Comparison of ENCODE assay signal across 20 mouse cellular contexts in the genomic region with DNA sequence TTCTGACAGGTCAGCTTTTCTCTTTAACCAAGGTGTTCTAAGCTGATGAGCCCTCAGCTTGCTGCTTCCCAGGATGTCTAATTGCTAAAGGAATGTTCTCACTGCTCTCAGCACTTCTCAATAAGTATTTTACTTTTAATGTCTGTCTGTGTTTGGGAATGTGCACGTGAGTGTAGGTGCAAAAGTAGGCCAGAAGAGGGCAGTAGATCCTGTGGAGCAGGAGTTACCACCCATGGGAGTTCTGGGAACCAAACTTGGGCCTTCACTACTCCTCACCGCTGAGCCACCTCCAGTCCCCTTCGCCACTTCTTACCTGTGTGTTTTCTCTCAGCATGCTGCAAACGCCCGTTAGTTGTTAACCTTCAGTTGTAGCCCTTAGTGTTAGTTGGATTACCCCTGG. TPM values are rescaled to one million over a fixed set of nuclear protein-coding genes. Genes with fewer than 3 reads are reported as not detected.
DNase-seq lines count a peak whose midpoint lies in the region; ATAC-seq and TF ChIP-seq lines count a peak whose summit lies in the region.
"Had no signal": no experiment of that assay in that cellular context is flagged by ENCODE, and none has a peak within 500 bp of the region (broad histone marks: within the 10 kb centered on the region; RNA-seq: fewer than 3 reads in every experiment).

No protein-coding gene starts in this region.

- DNase-seq in forebrain, postnatal 0 days = no peak
- no peak for DNase-seq in forebrain, embryonic 11.5 days (ENCODE audit: low spot score)
- DNase-seq in kidney, adult 8-10 months = no peak
- no peak for DNase-seq in lung, embryonic 14.5 days
- DNase-seq in lung, postnatal 25 days (ENCODE audit: low spot score) = no peak
- DNase-seq in ES-CJ7 (ENCODE audit: low read depth, low spot score) = peak; percentile 37
- no peak for DNase-seq in cerebellum, postnatal 14 days
- DNase-seq: cerebellum, adult 2 months; cerebellum, postnatal 36 days; thymus, adult 18-20 months had no signal

- H3K27me3 ChIP-seq in forebrain, postnatal 0 days (ENCODE audit: insufficient read depth, low read length) = no peaks in the 10 kb centered on the region
- no peaks in the 10 kb centered on the region for H3K27me3 ChIP-seq in forebrain, embryonic 11.5 days (ENCODE audit: control insufficient read depth, insufficient read depth, low read length)
- no peaks in the 10 kb centered on the region for H3K27me3 ChIP-seq in kidney, embryonic 15.5 days
- H3K27me3 ChIP-seq in lung, embryonic 14.5 days (ENCODE audit: insufficient read depth, low read length) = no peaks in the 10 kb centered on the region
- H3K27me3 ChIP-seq: embryonic facial prominence, embryonic 13.5 days; forebrain, embryonic 13.5 days; liver, embryonic 12.5 days had no signal

- no peaks in the 10 kb centered on the region for H3K4me1 ChIP-seq in forebrain, postnatal 0 days (ENCODE audit: insufficient read depth)
- H3K4me1 ChIP-seq in forebrain, embryonic 11.5 days (replicated peaks; ENCODE audit: control insufficient read depth, insufficient read depth, low read length) = no peaks in the 10 kb centered on the region
- peaks cover 12% of the 10 kb centered on the region for H3K4me1 ChIP-seq in kidney, embryonic 15.5 days
- H3K4me1 ChIP-seq in lung, embryonic 14.5 days (ENCODE audit: insufficient read depth) = no peaks in the 10 kb centered on the region
- H3K4me1 ChIP-seq: forebrain, embryonic 13.5 days had no signal

- H3K36me3 ChIP-seq in forebrain, postnatal 0 days (ENCODE audit: insufficient read depth) = no peaks in the 10 kb centered on the region
- H3K36me3 ChIP-seq in forebrain, embryonic 11.5 days (ENCODE audit: control insufficient read depth, insufficient read depth, low read length) = no peaks in the 10 kb centered on the region
- H3K36me3 ChIP-seq in kidney, embryonic 15.5 days = peaks cover 40% of the 10 kb centered on the region
- peaks cover 32% of the 10 kb centered on the region for H3K36me3 ChIP-seq in lung, embryonic 14.5 days (ENCODE audit: insufficient read depth)
- H3K36me3 ChIP-seq: G1E had no signal

- H3K9me3 ChIP-seq in forebrain, postnatal 0 days (ENCODE audit: low read length) = no peaks in the 10 kb centered on the region
- H3K9me3 ChIP-seq in forebrain, embryonic 11.5 days (ENCODE audit: control insufficient read depth, low read length) = no peaks in the 10 kb centered on the region
- no peaks in the 10 kb centered on the region; the same call in 1 of the 2 replicates for H3K9me3 ChIP-seq in kidney, embryonic 15.5 days (replicated peaks)
- no peaks in the 10 kb centered on the region for H3K9me3 ChIP-seq in lung, embryonic 14.5 days (ENCODE audit: low read depth, low read length)
- H3K9me3 ChIP-seq: embryonic facial prominence, embryonic 13.5 days; forebrain, embryonic 13.5 days; liver, embryonic 12.5 days; lung, embryonic 15.5 days; midbrain, embryonic 10.5 days had no signal

- H3K4me2 ChIP-seq in forebrain, postnatal 0 days (ENCODE audit: low read depth) = no peak overlapping the region
- H3K4me2 ChIP-seq in forebrain, embryonic 11.5 days (ENCODE audit: low read depth, low read length, severe bottlenecking) = no peak overlapping the region
- no peak overlapping the region for H3K4me2 ChIP-seq in kidney, embryonic 15.5 days
- H3K4me2 ChIP-seq in lung, embryonic 14.5 days = no peak overlapping the region
- H3K4me2 ChIP-seq: embryonic facial prominence, embryonic 13.5 days; forebrain, embryonic 13.5 days; liver, embryonic 12.5 days; lung, embryonic 15.5 days had no signal

- no peak overlapping the region for H3K4me3 ChIP-seq in forebrain, postnatal 0 days (ENCODE audit: low read depth, low read length)
- H3K4me3 ChIP-seq in forebrain, embryonic 11.5 days (ENCODE audit: low read depth, low read length) = no peak overlapping the region
- no peak overlapping the region for H3K4me3 ChIP-seq in kidney, embryonic 15.5 days (replicated peaks)
- no peak overlapping the region for H3K4me3 ChIP-seq in lung, embryonic 14.5 days (ENCODE audit: low read depth, low read length)
- H3K4me3 ChIP-seq: embryonic facial prominence, embryonic 13.5 days; erythroblast, embryonic 14.5 days; forebrain, embryonic 13.5 days; gastrocnemius, adult 2 months; hindbrain, embryonic 10.5 days; liver, embryonic 12.5 days; lung, embryonic 15.5 days; midbrain, embryonic 10.5 days had no signal

- H3K27ac ChIP-seq in forebrain, postnatal 0 days (ENCODE audit: low read depth, low read length) = no peak overlapping the region
- no peak overlapping the region for H3K27ac ChIP-seq in forebrain, embryonic 11.5 days (ENCODE audit: low read depth, low read length)
- peak overlapping the region; percentile 33 for H3K27ac ChIP-seq in kidney, embryonic 15.5 days
- H3K27ac ChIP-seq in lung, embryonic 14.5 days (ENCODE audit: low read depth) = no peak overlapping the region
- H3K27ac ChIP-seq: embryonic facial prominence, embryonic 13.5 days; forebrain, embryonic 13.5 days; gastrocnemius, adult 2 months; hindbrain, embryonic 10.5 days; liver, embryonic 12.5 days; lung, embryonic 15.5 days; midbrain, embryonic 10.5 days had no signal

- ATAC-seq in forebrain, postnatal 0 days = no peak
- ATAC-seq in forebrain, embryonic 11.5 days (replicated peaks; ENCODE audit: low FRiP score) = no peak
- no peak for ATAC-seq in kidney, embryonic 15.5 days (replicated peaks; ENCODE audit: low FRiP score)
- no peak for ATAC-seq in lung, embryonic 14.5 days (ENCODE audit: insufficient read depth)
- ATAC-seq: forebrain, embryonic 13.5 days; liver, embryonic 12.5 days had no signal

- WGBS in forebrain, postnatal 0 days = 97% methylated on average over 5 of the region's 5 CpGs
- WGBS in forebrain, embryonic 11.5 days = 95% methylated on average over 5 of the region's 5 CpGs
- 94% methylated on average over 5 of the region's 5 CpGs for WGBS in kidney, embryonic 15.5 days
- 95% methylated on average over 5 of the region's 5 CpGs for WGBS in lung, embryonic 14.5 days

- no peak overlapping the region for H3K9ac ChIP-seq in forebrain, postnatal 0 days
- no peak overlapping the region for H3K9ac ChIP-seq in forebrain, embryonic 11.5 days (ENCODE audit: low read length)
- no peak overlapping the region for H3K9ac ChIP-seq in kidney, embryonic 15.5 days
- no peak overlapping the region for H3K9ac ChIP-seq in lung, embryonic 14.5 days
- H3K9ac ChIP-seq: embryonic facial prominence, embryonic 13.5 days; forebrain, embryonic 13.5 days; liver, embryonic 12.5 days; lung, embryonic 15.5 days had no signal

- 0 out of 2 replicates have a peak, but pooled peaks have one; percentile 16 for TF ChIP-seq CTCF in forebrain, postnatal 0 days (IDR thresholded peaks at IDR 0.05; ENCODE audit: low read depth)
- peak; percentile 27; the same call in 1 of the 2 replicates for TF ChIP-seq CTCF in lung, embryonic 14.5 days (IDR thresholded peaks at IDR 0.05; ENCODE audit: low read depth)

RNA-seq across cellular contexts. Expression of a gene that starts 25.1 kb away (rescaled TPM):
- total RNA-seq in forebrain, postnatal 0 days (2014; rRNA removed) = 17.3 and 26.8 TPM in 2 replicates
- polyA plus RNA-seq in forebrain, postnatal 0 days (2015; fragmentation: Nextera tagmentation; extraction: Ambion mirVana) = 18.5 and 18.6 TPM in 2 replicates
- polyA plus RNA-seq in forebrain, embryonic 11.5 days (2014; fragmentation: Nextera tagmentation; extraction: Ambion mirVana) = 45.2 and 46.6 TPM in 2 replicates
- 104 and 128 TPM in 2 replicates for polyA plus RNA-seq in kidney, embryonic 15.5 days (2015; fragmentation: Nextera tagmentation; extraction: Ambion mirVana)
- 111 and 117 TPM in 2 replicates for polyA plus RNA-seq in lung, embryonic 14.5 days (2014; fragmentation: Nextera tagmentation; extraction: Ambion mirVana)

RNA-seq across cellular contexts. Expression of a gene that starts 47.4 kb away (rescaled TPM):
- total RNA-seq in forebrain, postnatal 0 days (2014; rRNA removed) = 95.1 and 155 TPM in 2 replicates
- 153 and 193 TPM in 2 replicates for polyA plus RNA-seq in forebrain, postnatal 0 days (2015; fragmentation: Nextera tagmentation; extraction: Ambion mirVana)
- polyA plus RNA-seq in forebrain, embryonic 11.5 days (2014; fragmentation: Nextera tagmentation; extraction: Ambion mirVana) = 245 and 274 TPM in 2 replicates
- 211 and 221 TPM in 2 replicates for polyA plus RNA-seq in kidney, embryonic 15.5 days (2015; fragmentation: Nextera tagmentation; extraction: Ambion mirVana)
- 230 TPM in 2 replicates for polyA plus RNA-seq in lung, embryonic 14.5 days (2014; fragmentation: Nextera tagmentation; extraction: Ambion mirVana)
